Mouse (Mus musculus) intestine, embryonic 14.5 days (tissue): ENCODE measurements at regions not wholly inside any gene's neighbourhood (a gene's known extent, or its start where the extent isn't known, plus 50 kb on each side); places are given as distances from the start of the nearest gene placed in this dataset.
"Not testable (repeated sequence)": the region's sequence is repeated elsewhere in the genome, so short reads cannot be mapped to it uniquely, and the experiment has no call there.

Experiments used
- ATAC-seq: fragments of 200-750 bp; cut with Nextera tagmentation; replicated peaks from 2 replicates; pipeline ENCODE4 v1.8.0; 2017; ENCODE audit warnings: low read depth, moderate number of reproducible peaks, moderate TSS enrichment, moderate library complexity; ENCODE audit not compliant: low FRiP score, low TSS enrichment
- DNase-seq: peaks from one replicate; pipeline ENCODE4 v3.0.0-alpha.2; 2018; ENCODE audit warnings: low spot score
- H3K27ac ChIP-seq: fragments of 300-500 bp; sonication (generic); 2 replicates; pipeline ENCODE4 v1.5.1; 2014; ENCODE audit warnings: low read depth, mild to moderate bottlenecking, control low read depth
- H3K27me3 ChIP-seq: fragments of 300-500 bp; sonication (generic); replicated peaks from 2 replicates; pipeline ENCODE4 v1.6.1; 2014; ENCODE audit warnings: low read length, control low read depth; ENCODE audit not compliant: control insufficient read depth, insufficient read depth
- H3K36me3 ChIP-seq: fragments of 300-500 bp; sonication (generic); 2 replicates; pipeline ENCODE4 v1.6.1; 2014; ENCODE audit warnings: low read length, control low read depth; ENCODE audit not compliant: control insufficient read depth, insufficient read depth
- H3K4me1 ChIP-seq: fragments of 300-500 bp; sonication (generic); replicated peaks from 2 replicates; pipeline ENCODE4 v1.6.1; 2014; ENCODE audit warnings: low read length, control low read depth, mixed read lengths; ENCODE audit not compliant: control insufficient read depth, insufficient read depth
- H3K4me2 ChIP-seq: fragments of 300-500 bp; sonication (generic); 2 replicates; pipeline ENCODE4 v1.6.1; 2014; ENCODE audit warnings: low read length
- H3K4me3 ChIP-seq: fragments of 300-500 bp; sonication (generic); 2 replicates; pipeline ENCODE4 v1.5.1; 2014; ENCODE audit warnings: low read depth, low read length, control low read depth, mixed read lengths
- H3K9ac ChIP-seq: fragments of 300-500 bp; sonication (generic); 2 replicates; pipeline ENCODE4 v1.6.1; 2014; ENCODE audit warnings: mild to moderate bottlenecking, low read length
- H3K9me3 ChIP-seq: fragments of 300-500 bp; sonication (generic); 2 replicates; pipeline ENCODE4 v1.6.1; 2016; ENCODE audit warnings: low read length, control low read depth; ENCODE audit not compliant: control insufficient read depth
- WGBS: fragments of 180-500 bp; shearing (Covaris S2); extraction: QIAGEN DNeasy Blood & Tissue Kit; methylation state at CpG from one replicate; pipeline ENCODE4 v1.1.7; 2014; 5-methylcytosine and 5-hydroxymethylcytosine counted together

- ATAC-seq (no peak), DNase-seq (no peak)
- no peaks in the 10 kb centered on the region for H3K4me1 ChIP-seq
- no peak overlapping the region for H3K4me2 ChIP-seq
- no peaks in the 10 kb centered on the region for H3K27me3 ChIP-seq
- WGBS, result 70% methylated on average over 3 of the region's 3 CpGs
- H3K9ac ChIP-seq, result no peak overlapping the region
- no peaks in the 10 kb centered on the region for H3K9me3 ChIP-seq
- no peaks in the 10 kb centered on the region for H3K36me3 ChIP-seq
- no peak overlapping the region for H3K4me3 ChIP-seq
- H3K27ac ChIP-seq, result no peak overlapping the region
Observed at GRCm38 (mm10) chr1:145910637-145911369, 583.8 kb upstream of the Brinp3 start.

- no peak for DNase-seq
- ATAC-seq, result no peak
Observed at GRCm38 (mm10) chr1:145935798-145936197, 558.8 kb upstream of the Brinp3 start.

GRCm38 (mm10) chr1:145957762-145958161 is 536.8 kb upstream of the Brinp3 start:
- not testable (repeated sequence) for H3K4me2 ChIP-seq, H3K9ac ChIP-seq, H3K9me3 ChIP-seq, ATAC-seq, H3K27ac ChIP-seq, H3K27me3 ChIP-seq, H3K4me1 ChIP-seq, H3K36me3 ChIP-seq, DNase-seq, H3K4me3 ChIP-seq
- 83% methylated on average over 5 of the region's 5 CpGs for WGBS

More at GRCm38 (mm10) chr1:145935798-145936197, 558.8 kb upstream of the Brinp3 start:
- 87% methylated on average over 5 of the region's 5 CpGs for WGBS
- Histone ChIP-seq H3K36me3 (no peaks in the 10 kb centered on the region), H3K27me3 (no peaks in the 10 kb centered on the region), H3K9ac (no peak overlapping the region), H3K27ac (no peak overlapping the region), H3K4me1 (no peaks in the 10 kb centered on the region), H3K4me2 (no peak overlapping the region), H3K9me3 (no peaks in the 10 kb centered on the region), H3K4me3 (no peak overlapping the region)

- H3K4me1 ChIP-seq, result no peaks in the 10 kb centered on the region
- no peak overlapping the region for H3K9ac ChIP-seq
- no peaks in the 10 kb centered on the region for H3K36me3 ChIP-seq
- no peaks in the 10 kb centered on the region for H3K27me3 ChIP-seq
- DNase-seq (no peak), ATAC-seq (peak; percentile 55; the same call in 1 of the 2 replicates)
- no peak overlapping the region for H3K4me3 ChIP-seq
- H3K9me3 ChIP-seq, result no peaks in the 10 kb centered on the region
- no peak overlapping the region for H3K27ac ChIP-seq
- no peak overlapping the region for H3K4me2 ChIP-seq
Observed at GRCm38 (mm10) chr1:145962303-145962702, 532.3 kb upstream of the Brinp3 start.

- Histone ChIP-seq H3K36me3 (no peaks in the 10 kb centered on the region), H3K27me3 (no peaks in the 10 kb centered on the region), H3K4me2 (no peak overlapping the region), H3K27ac (no peak overlapping the region), H3K4me3 (no peak overlapping the region), H3K4me1 (no peaks in the 10 kb centered on the region), H3K9ac (no peak overlapping the region), H3K9me3 (no peaks in the 10 kb centered on the region)
- ATAC-seq, result no peak
- DNase-seq, result no peak
Observed at GRCm38 (mm10) chr1:145968026-145968425, 526.5 kb upstream of the Brinp3 start.

GRCm38 (mm10) chr1:145972416-145972815 is 522.1 kb upstream of the Brinp3 start:
- Histone ChIP-seq H3K9me3 (no peaks in the 10 kb centered on the region), H3K9ac (no peak overlapping the region), H3K4me1 (no peaks in the 10 kb centered on the region), H3K4me3 (no peak overlapping the region), H3K4me2 (no peak overlapping the region), H3K36me3 (no peaks in the 10 kb centered on the region), H3K27me3 (no peaks in the 10 kb centered on the region), H3K27ac (no peak overlapping the region)
- ATAC-seq (no peak), DNase-seq (no peak)
- 62% methylated on average over 2 of the region's 2 CpGs for WGBS

- Histone ChIP-seq H3K36me3 (no peaks in the 10 kb centered on the region), H3K9me3 (no peaks in the 10 kb centered on the region), H3K4me1 (no peaks in the 10 kb centered on the region), H3K9ac (no peak overlapping the region), H3K4me2 (no peak overlapping the region), H3K27me3 (no peaks in the 10 kb centered on the region), H3K27ac (no peak overlapping the region), H3K4me3 (no peak overlapping the region)
- ATAC-seq (no peak), DNase-seq (no peak)
- WGBS, result 78% methylated on average over 1 of the region's 1 CpGs
Observed at GRCm38 (mm10) chr1:146002010-146002409, 492.6 kb upstream of the Brinp3 start.

GRCm38 (mm10) chr1:146015075-146015474 is 479.5 kb upstream of the Brinp3 start:
- H3K9me3 ChIP-seq, result no peaks in the 10 kb centered on the region
- DNase-seq, result no peak
- 72% methylated on average over 2 of the region's 2 CpGs for WGBS
- no peaks in the 10 kb centered on the region for H3K36me3 ChIP-seq
- H3K4me1 ChIP-seq, result no peaks in the 10 kb centered on the region
- H3K4me2 ChIP-seq, result no peak overlapping the region
- H3K27ac ChIP-seq, result no peak overlapping the region
- no peak for ATAC-seq
- H3K9ac ChIP-seq, result no peak overlapping the region
- H3K4me3 ChIP-seq, result no peak overlapping the region
- no peaks in the 10 kb centered on the region for H3K27me3 ChIP-seq

GRCm38 (mm10) chr1:146026660-146027059 is 467.9 kb upstream of the Brinp3 start:
- Histone ChIP-seq H3K27ac (no peak overlapping the region), H3K4me3 (no peak overlapping the region), H3K4me1 (no peaks in the 10 kb centered on the region), H3K4me2 (no peak overlapping the region), H3K9ac (no peak overlapping the region), H3K27me3 (no peaks in the 10 kb centered on the region), H3K36me3 (no peaks in the 10 kb centered on the region), H3K9me3 (no peaks in the 10 kb centered on the region)
- ATAC-seq, result no peak
- DNase-seq, result no peak
